Mouse (Mus musculus): ENCODE measurements around the gene Nxf7.
A peak's percentile ranks its signal among the peaks of the same experiment; 100 is the strongest.
"Not testable (repeated sequence)": the region's sequence is repeated elsewhere in the genome, so short reads cannot be mapped to it uniquely, and the experiment has no call there.

GRCm38 (mm10) chrX:135560933-135561332, 37.6 kb downstream of the Nxf7 start:
- peak; percentile 7; the same call in 1 of the 2 replicates for TF ChIP-seq CTCF (IDR thresholded peaks at IDR 0.05; ENCODE audit: low read depth, low read length)
- TF ChIP-seq POLR2A (IDR thresholded peaks at IDR 0.05; ENCODE audit: extremely low read depth, insufficient read depth, low read length) = not testable (repeated sequence)

Data from liver, adult 2 months (tissue).